Mouse (Mus musculus) small intestine, adult 2 months (tissue): ENCODE data around the gene Xrcc1.

Experiments used
- CTCF ChIP-seq: fragments of 200-500 bp; IDR thresholded peaks from 2 replicates; pipeline ENCODE4 v1.5.1; 2012; ENCODE audit warnings: low read depth, mild to moderate bottlenecking, control low read depth, inconsistent platforms, low read length, moderate library complexity, mixed read lengths; ENCODE audit not compliant: insufficient replicate concordance, insufficient read length; ENCODE audit errors: extremely low read depth
- POLR2A ChIP-seq: fragments of 200-500 bp; IDR thresholded peaks from 2 replicates; pipeline ENCODE4 v1.6.1; 2012; ENCODE audit warnings: low read depth, mild to moderate bottlenecking, control low read depth, inconsistent platforms, low read length, moderate library complexity

DNA sequence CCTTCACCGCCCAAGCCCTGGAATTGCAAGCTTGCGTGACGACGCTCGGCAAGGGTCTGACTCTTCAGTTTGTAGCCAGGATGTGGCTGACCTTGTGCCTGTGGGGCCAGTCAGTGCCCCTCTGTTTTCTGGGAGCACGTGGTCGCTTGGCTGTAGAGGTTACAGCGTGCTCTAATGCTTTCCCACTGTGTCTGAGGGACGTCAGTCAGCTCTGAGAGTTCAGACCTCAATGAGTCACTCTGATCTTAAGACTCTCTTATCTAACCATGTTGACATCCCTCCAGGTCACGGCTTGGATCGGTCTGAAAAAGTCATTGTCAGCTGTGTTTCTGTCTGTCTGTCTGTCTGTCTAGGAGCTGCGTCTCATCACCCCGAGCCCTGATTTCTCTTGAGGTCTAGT, 68.7 kb downstream of the Xrcc1 start:
- TF ChIP-seq CTCF (no peak), POLR2A (no peak)
